Mouse (Mus musculus) lung, postnatal 0 days (tissue): ENCODE data around the gene E2f3.

Experiments used
- CTCF ChIP-seq: IDR thresholded peaks from 2 replicates; pipeline ENCODE4 v1.5.1; 2016; ENCODE audit warnings: antibody characterized with exemption, mild to moderate bottlenecking
- EP300 ChIP-seq: IDR thresholded peaks from 2 replicates; pipeline ENCODE4 v1.6.1; 2016; ENCODE audit warnings: antibody characterized with exemption, mild to moderate bottlenecking, control low read depth

DNA sequence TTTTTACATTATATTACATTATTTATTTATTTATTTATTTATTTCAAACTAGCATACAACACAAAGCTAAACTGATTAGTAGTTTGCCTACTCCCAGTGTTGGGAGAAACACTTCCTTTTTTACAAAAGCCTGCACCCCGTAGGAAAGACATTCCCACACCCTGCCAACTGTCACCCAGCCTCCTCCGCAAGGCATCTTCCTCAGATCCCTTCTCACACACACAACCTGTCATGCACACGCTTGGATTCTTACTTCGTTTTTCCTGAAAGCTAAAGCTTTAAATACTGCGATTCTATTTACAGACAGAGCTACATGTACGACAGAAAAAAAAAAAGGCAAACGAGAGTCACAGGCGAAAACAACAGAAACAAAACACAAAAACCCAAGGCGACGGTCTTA lies 79.1 kb downstream of the E2f3 start:
- no peak for TF ChIP-seq CTCF
- no peak for TF ChIP-seq EP300
